12 mouse cellular contexts compared by ENCODE assay signal in the genomic region with DNA sequence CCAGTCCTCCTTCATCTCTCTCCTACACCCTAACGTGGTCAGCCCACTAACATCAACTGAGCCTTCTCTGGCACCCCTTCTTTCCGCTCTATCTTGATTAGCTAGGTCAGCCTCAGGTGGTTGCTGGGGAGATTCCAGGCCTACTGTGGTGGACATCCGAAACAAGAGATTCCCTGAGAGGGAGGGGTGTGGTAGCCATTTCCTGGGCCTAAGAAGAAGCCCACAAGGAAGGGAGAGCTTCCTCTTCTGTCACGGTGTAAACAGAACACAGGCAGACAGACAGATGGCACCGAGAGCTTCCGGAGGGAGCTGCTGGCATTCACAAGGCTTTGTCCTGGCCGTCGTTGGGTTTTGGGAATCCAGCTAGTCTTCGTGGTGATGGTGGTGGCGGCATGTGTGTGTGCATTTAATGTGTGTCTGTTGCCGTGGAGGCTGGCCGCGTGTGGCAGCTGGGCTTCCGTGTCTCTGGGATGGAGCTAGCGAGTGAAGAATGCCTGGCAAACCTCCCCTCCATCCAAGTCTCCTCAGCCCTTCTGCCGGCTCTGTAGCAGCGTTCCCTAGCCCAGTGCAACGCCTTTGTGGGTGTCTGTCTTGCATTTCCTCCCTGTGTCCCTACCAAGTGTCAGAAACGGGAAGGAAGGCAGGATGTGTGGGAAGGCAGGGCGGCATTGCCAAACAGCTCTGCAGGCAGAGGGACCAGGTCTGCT. TPM values are rescaled to one million over a fixed set of nuclear protein-coding genes. Genes with fewer than 3 reads are reported as not detected.
A peak's percentile ranks its signal among the peaks of the same experiment; 100 is the strongest.
DNase-seq lines count a peak whose midpoint lies in the region; ATAC-seq and TF ChIP-seq lines count a peak whose summit lies in the region.
"Had no signal": no experiment of that assay in that cellular context is flagged by ENCODE, and none has a peak within 500 bp of the region (broad histone marks: within the 10 kb centered on the region; RNA-seq: fewer than 3 reads in every experiment).

No protein-coding gene starts in this region.

- no peaks in the 10 kb centered on the region for H3K36me3 ChIP-seq in kidney, adult 2 months (ENCODE audit: control insufficient read depth, insufficient read depth, low read length)
- no peaks in the 10 kb centered on the region for H3K36me3 ChIP-seq in kidney, embryonic 14.5 days (ENCODE audit: control insufficient read depth, insufficient read depth, low read length)
- no peaks in the 10 kb centered on the region for H3K36me3 ChIP-seq in E14TG2a.4 (ENCODE audit: insufficient read depth, low read length)
- H3K36me3 ChIP-seq: limb, embryonic 13.5 days had no signal

- no peak overlapping the region for H3K9ac ChIP-seq in kidney, embryonic 14.5 days (ENCODE audit: low read depth, low read length)
- H3K9ac ChIP-seq: limb, embryonic 13.5 days had no signal

- no peak for TF ChIP-seq POLR2A in kidney, adult 2 months (IDR thresholded peaks at IDR 0.05; ENCODE audit: low read depth, low read length)

- H3K4me3 ChIP-seq in kidney, adult 2 months (ENCODE audit: insufficient read depth, low read depth, low read length), result 0 out of 2 replicates have a peak overlapping the region, but pooled peaks have one; percentile 7
- no peak overlapping the region for H3K4me3 ChIP-seq in kidney, embryonic 14.5 days (ENCODE audit: low read length)
- H3K4me3 ChIP-seq in E14TG2a.4 (replicated peaks; ENCODE audit: low read length), result peak overlapping the region; percentile 37; the same call in 1 of the 2 replicates
- H3K4me3 ChIP-seq: limb, embryonic 13.5 days had no signal

- 0 out of 2 replicates have a peak, but pooled peaks cover 3% of the 10 kb centered on the region for H3K4me1 ChIP-seq in kidney, adult 2 months (ENCODE audit: control insufficient read depth, insufficient read depth, low read length)
- peaks cover 13% of the 10 kb centered on the region; the same call in 1 of the 2 replicates for H3K4me1 ChIP-seq in kidney, embryonic 14.5 days (ENCODE audit: control insufficient read depth, insufficient read depth, low read length)
- H3K4me1 ChIP-seq in E14TG2a.4 (replicated peaks; ENCODE audit: low read depth, low read length), result peaks cover 51% of the 10 kb centered on the region

- H3K27ac ChIP-seq in kidney, adult 2 months (ENCODE audit: insufficient read depth, low read depth, low read length), result peak overlapping the region; percentile 62
- H3K27ac ChIP-seq in kidney, embryonic 14.5 days (ENCODE audit: low read depth, low read length), result no peak overlapping the region
- H3K27ac ChIP-seq: limb, embryonic 13.5 days had no signal

- DNase-seq in kidney, adult 2 months, result peak; percentile 20
- peak; percentile 53 for DNase-seq in lung, postnatal 10 days
- no peak for DNase-seq in adipocyte (ENCODE audit: low spot score)
- no peak for DNase-seq in retina, postnatal 1 day
- DNase-seq in adrenal gland, postnatal 36 days, result no peak
- DNase-seq: gastrocnemius, postnatal 36 days; thymus, postnatal 4 days had no signal

- no peak for ATAC-seq in kidney, embryonic 14.5 days (ENCODE audit: low FRiP score, low TSS enrichment)
- peak; percentile 16; the same call in 1 of the 2 replicates for ATAC-seq in common myeloid progenitor, adult 5-6 weeks (replicated peaks; ENCODE audit: low read depth, poor library complexity, severe bottlenecking)
- ATAC-seq: inflammation-experienced regulatory T-cells, adult 6 months had no signal

- no peak overlapping the region for H3K4me2 ChIP-seq in kidney, embryonic 14.5 days (replicated peaks; ENCODE audit: low read depth, low read length)

- no peak for TF ChIP-seq CTCF in kidney, adult 2 months (conservative IDR thresholded peaks at IDR 0.05; ENCODE audit: insufficient read depth, insufficient read length, low read depth, low read length)
- no peak for TF ChIP-seq CTCF in E14TG2a.4 (conservative IDR thresholded peaks at IDR 0.05; ENCODE audit: low read length)

- H3K9me3 ChIP-seq in kidney, embryonic 14.5 days (ENCODE audit: control insufficient read depth, low read length), result no peaks in the 10 kb centered on the region
- peaks cover 3% of the 10 kb centered on the region; the same call in 1 of the 2 replicates for H3K9me3 ChIP-seq in E14TG2a.4 (ENCODE audit: low read length)
- H3K9me3 ChIP-seq: limb, embryonic 13.5 days had no signal

- peaks cover 2% of the 10 kb centered on the region; the same call in 1 of the 2 replicates for H3K27me3 ChIP-seq in kidney, adult 2 months (replicated peaks; ENCODE audit: control insufficient read depth, insufficient read depth, low read length)
- H3K27me3 ChIP-seq in kidney, embryonic 14.5 days (ENCODE audit: control insufficient read depth, insufficient read depth, low read length), result peaks cover 44% of the 10 kb centered on the region
- H3K27me3 ChIP-seq in E14TG2a.4 (ENCODE audit: insufficient read depth, low read length), result peaks cover 72% of the 10 kb centered on the region

- WGBS in kidney, adult 2 months, result 51% methylated on average over 20 of the region's 20 CpGs
- WGBS in kidney, embryonic 14.5 days, result 69% methylated on average over 20 of the region's 20 CpGs

RNA-seq across cellular contexts. Expression of a gene that starts 2.3 kb away (rescaled TPM):
- 12.8 and 14.6 TPM in 2 replicates for polyA plus RNA-seq in kidney, adult 2 months (2012; rRNA removed)
- 1.1 and 2.2 TPM in 2 replicates for polyA plus RNA-seq in kidney, embryonic 14.5 days (2014; fragmentation: Nextera tagmentation; extraction: Ambion mirVana)
- 0.23 TPM in 1 of 2 replicates, not detected in the other for total RNA-seq in common myeloid progenitor, adult 5-6 weeks (2017)
- total RNA-seq in adrenal gland, postnatal 36 days (2021), result 10 to 100 TPM; 25.6 to 42.2 TPM
- polyA plus RNA-seq: inflammation-experienced regulatory T-cells, adult 6 months had no signal

Comparison
In these comparisons a context has a peak if more than half of its experiments do, and no peak if none do; other contexts are left out.
1. DNase-seq: peak in kidney, adult 2 months (single experiment) and lung, postnatal 10 days (single experiment); none in adipocyte (single experiment), retina, postnatal 1 day (single experiment) and adrenal gland, postnatal 36 days (0 of 2).
2. RNA of a gene that starts 2.3 kb away (total RNA-seq): 25.6 to 42.2 TPM in adrenal gland, postnatal 36 days; 0.23 TPM in common myeloid progenitor, adult 5-6 weeks; every median in the first group is over 10 times any median in the second.